Mouse (Mus musculus): ENCODE data around the gene Mymx. TPM values are rescaled to one million over a fixed set of nuclear protein-coding genes. Genes with fewer than 3 reads are reported as not detected.
A peak's percentile ranks its signal among the peaks of the same experiment; 100 is the strongest.

Mymx gene
- polyA plus RNA-seq, 1 experiment, result 0.61 TPM

GRCm38 (mm10) chr17:45585725-45586448 is 16.0 kb downstream of the Mymx start:
- no peak overlapping the region for H3K4me3 ChIP-seq (ENCODE audit: control insufficient read depth, insufficient read depth, low read length)
- no peak for DNase-seq
- TF ChIP-seq POLR2A (IDR thresholded peaks at IDR 0.05; ENCODE audit: control insufficient read depth, extremely low read depth, insufficient read depth, low read length, poor library complexity), result no peak
- H3K36me3 ChIP-seq (ENCODE audit: control insufficient read depth, insufficient read depth, low read length), result peaks cover 11% of the 10 kb centered on the region
- no peaks in the 10 kb centered on the region for H3K27me3 ChIP-seq (ENCODE audit: control insufficient read depth, insufficient read depth, low read length)
- peaks cover 3% of the 10 kb centered on the region for H3K4me1 ChIP-seq (replicated peaks; ENCODE audit: control insufficient read depth, insufficient read depth, low read length)
- H3K27ac ChIP-seq (ENCODE audit: control insufficient read depth, insufficient read depth, low read length), result no peak overlapping the region
- WGBS, result 94% methylated on average over 23 of the region's 23 CpGs

- H3K27me3 ChIP-seq (ENCODE audit: control insufficient read depth, insufficient read depth, low read length), result no peaks in the 10 kb centered on the region
- WGBS, result 63% methylated on average over 14 of the region's 14 CpGs
- peaks cover 5% of the 10 kb centered on the region for H3K4me1 ChIP-seq (replicated peaks; ENCODE audit: control insufficient read depth, insufficient read depth, low read length)
- peaks cover 11% of the 10 kb centered on the region for H3K36me3 ChIP-seq (ENCODE audit: control insufficient read depth, insufficient read depth, low read length)
- no peak overlapping the region for H3K4me3 ChIP-seq (ENCODE audit: control insufficient read depth, insufficient read depth, low read length)
- DNase-seq, result peak; percentile 80
- TF ChIP-seq CTCF (IDR thresholded peaks at IDR 0.05; ENCODE audit: borderline replicate concordance, control insufficient read depth, extremely low read depth, insufficient read depth, low read length, poor library complexity) (peak; percentile 95), POLR2A (IDR thresholded peaks at IDR 0.05; ENCODE audit: control insufficient read depth, extremely low read depth, insufficient read depth, low read length, poor library complexity) (no peak)
- no peak overlapping the region for H3K27ac ChIP-seq (ENCODE audit: control insufficient read depth, insufficient read depth, low read length)
These were observed 16.8 kb downstream of the Mymx start for GRCm38 (mm10) chr17:45584939-45585678.

- DNase-seq, result no peak
- Histone ChIP-seq H3K27me3 (ENCODE audit: control insufficient read depth, insufficient read depth, low read length) (no peaks in the 10 kb centered on the region), H3K4me1 (replicated peaks; ENCODE audit: control insufficient read depth, insufficient read depth, low read length) (peaks cover 5% of the 10 kb centered on the region), H3K36me3 (ENCODE audit: control insufficient read depth, insufficient read depth, low read length) (peaks cover 7% of the 10 kb centered on the region; the same call in 1 of the 2 replicates), H3K27ac (ENCODE audit: control insufficient read depth, insufficient read depth, low read length) (no peak overlapping the region), H3K4me3 (ENCODE audit: control insufficient read depth, insufficient read depth, low read length) (no peak overlapping the region)
- TF ChIP-seq POLR2A (IDR thresholded peaks at IDR 0.05; ENCODE audit: control insufficient read depth, extremely low read depth, insufficient read depth, low read length, poor library complexity) (no peak), CTCF (IDR thresholded peaks at IDR 0.05; ENCODE audit: borderline replicate concordance, control insufficient read depth, extremely low read depth, insufficient read depth, low read length, poor library complexity) (no peak)
- 56% methylated on average over 12 of the region's 12 CpGs for WGBS
These were observed 17.6 kb downstream of the Mymx start for GRCm38 (mm10) chr17:45584096-45584896.

GRCm38 (mm10) chr17:45582715-45583355 is 19.1 kb downstream of the Mymx start:
- TF ChIP-seq CTCF (IDR thresholded peaks at IDR 0.05; ENCODE audit: borderline replicate concordance, control insufficient read depth, extremely low read depth, insufficient read depth, low read length, poor library complexity) (peak; percentile 48; the same call in 1 of the 2 replicates), POLR2A (IDR thresholded peaks at IDR 0.05; ENCODE audit: control insufficient read depth, extremely low read depth, insufficient read depth, low read length, poor library complexity) (no peak)
- no peaks in the 10 kb centered on the region for H3K27me3 ChIP-seq (ENCODE audit: control insufficient read depth, insufficient read depth, low read length)
- H3K4me1 ChIP-seq (replicated peaks; ENCODE audit: control insufficient read depth, insufficient read depth, low read length), result peaks cover 12% of the 10 kb centered on the region
- no peak overlapping the region for H3K27ac ChIP-seq (ENCODE audit: control insufficient read depth, insufficient read depth, low read length)
- no peak overlapping the region for H3K4me3 ChIP-seq (ENCODE audit: control insufficient read depth, insufficient read depth, low read length)
- WGBS, result 39% methylated on average over 6 of the region's 6 CpGs
- peak; percentile 49 for DNase-seq
- peaks cover 7% of the 10 kb centered on the region; the same call in 1 of the 2 replicates for H3K36me3 ChIP-seq (ENCODE audit: control insufficient read depth, insufficient read depth, low read length)

GRCm38 (mm10) chr17:45582188-45582587 is 19.7 kb downstream of the Mymx start:
- no peak overlapping the region for H3K27ac ChIP-seq (ENCODE audit: control insufficient read depth, insufficient read depth, low read length)
- no peak overlapping the region for H3K4me3 ChIP-seq (ENCODE audit: control insufficient read depth, insufficient read depth, low read length)
- H3K4me1 ChIP-seq (replicated peaks; ENCODE audit: control insufficient read depth, insufficient read depth, low read length), result peaks cover 12% of the 10 kb centered on the region
- DNase-seq, result no peak
- 98% methylated on average over 6 of the region's 6 CpGs for WGBS
- H3K27me3 ChIP-seq (ENCODE audit: control insufficient read depth, insufficient read depth, low read length), result no peaks in the 10 kb centered on the region
- peaks cover 7% of the 10 kb centered on the region; the same call in 1 of the 2 replicates for H3K36me3 ChIP-seq (ENCODE audit: control insufficient read depth, insufficient read depth, low read length)
- no peak for TF ChIP-seq POLR2A (IDR thresholded peaks at IDR 0.05; ENCODE audit: control insufficient read depth, extremely low read depth, insufficient read depth, low read length, poor library complexity)
- TF ChIP-seq CTCF (IDR thresholded peaks at IDR 0.05; ENCODE audit: borderline replicate concordance, control insufficient read depth, extremely low read depth, insufficient read depth, low read length, poor library complexity), result no peak

GRCm38 (mm10) chr17:45581567-45581983 is 20.3 kb downstream of the Mymx start:
- TF ChIP-seq CTCF (IDR thresholded peaks at IDR 0.05; ENCODE audit: borderline replicate concordance, control insufficient read depth, extremely low read depth, insufficient read depth, low read length, poor library complexity) (no peak), POLR2A (IDR thresholded peaks at IDR 0.05; ENCODE audit: control insufficient read depth, extremely low read depth, insufficient read depth, low read length, poor library complexity) (no peak)

More at GRCm38 (mm10) chr17:45581567-45581983, 20.3 kb downstream of the Mymx start:
- peak; percentile 73 for DNase-seq
- Histone ChIP-seq H3K27ac (ENCODE audit: control insufficient read depth, insufficient read depth, low read length) (no peak overlapping the region), H3K4me3 (ENCODE audit: control insufficient read depth, insufficient read depth, low read length) (no peak overlapping the region), H3K4me1 (replicated peaks; ENCODE audit: control insufficient read depth, insufficient read depth, low read length) (peaks cover 12% of the 10 kb centered on the region), H3K27me3 (ENCODE audit: control insufficient read depth, insufficient read depth, low read length) (no peaks in the 10 kb centered on the region), H3K36me3 (ENCODE audit: control insufficient read depth, insufficient read depth, low read length) (peaks cover 5% of the 10 kb centered on the region; the same call in 1 of the 2 replicates)
- 2% methylated on average over 2 of the region's 2 CpGs for WGBS
